Mouse (Mus musculus) ovary, postnatal 36 days (tissue): ENCODE measurements around the gene Lta.

Source experiments
- DNase-seq: peaks from one replicate; pipeline ENCODE4 v3.0.0; 2022; ENCODE audit warnings: low spot score, mixed read lengths

Lta gene

GRCm38 (mm10) chr17:35209785-35210535 is 4.8 kb upstream of the Lta start:
- no peak for DNase-seq

- DNase-seq: no peak
These were observed 224 bp upstream of the Lta start for GRCm38 (mm10) chr17:35205380-35205769.

GRCm38 (mm10) chr17:35202442-35202841 is 2.7 kb downstream of the Lta start:
- DNase-seq: no peak

GRCm38 (mm10) chr17:35201787-35202186 is 3.4 kb downstream of the Lta start, which contains the start of gene Tnf:
Tnf (minus strand) TSS chr17:35202007.
- no peak for DNase-seq

- no peak for DNase-seq
These were observed 4.0 kb downstream of the Lta start for GRCm38 (mm10) chr17:35201128-35201527.

- no peak for DNase-seq
These were observed 4.8 kb downstream of the Lta start for GRCm38 (mm10) chr17:35200398-35200797.

- no peak for DNase-seq
These were observed 6.2 kb downstream of the Lta start for GRCm38 (mm10) chr17:35198946-35199345.

- DNase-seq: no peak
These were observed 7.1 kb downstream of the Lta start for GRCm38 (mm10) chr17:35198029-35198428.

GRCm38 (mm10) chr17:35197126-35197525 is 8.0 kb downstream of the Lta start:
- no peak for DNase-seq

- no peak for DNase-seq
These were observed 8.9 kb downstream of the Lta start for GRCm38 (mm10) chr17:35196321-35196641.

GRCm38 (mm10) chr17:35195631-35196320 is 9.4 kb downstream of the Lta start:
- peak; percentile 81 for DNase-seq

GRCm38 (mm10) chr17:35194844-35195630 is 10.1 kb downstream of the Lta start:
- no peak for DNase-seq

GRCm38 (mm10) chr17:35193881-35194843 is 11.0 kb downstream of the Lta start, which contains the start of gene Ltb:
Ltb (plus strand) TSS chr17:35194439.
- DNase-seq: no peak

GRCm38 (mm10) chr17:35192924-35193323 is 12.2 kb downstream of the Lta start:
- DNase-seq: no peak

- DNase-seq: no peak
These were observed 13.4 kb downstream of the Lta start for GRCm38 (mm10) chr17:35191723-35192122.

GRCm38 (mm10) chr17:35190096-35190495 is 15.1 kb downstream of the Lta start:
- no peak for DNase-seq

- no peak for DNase-seq
These were observed 16.0 kb downstream of the Lta start for GRCm38 (mm10) chr17:35189186-35189585.

GRCm38 (mm10) chr17:35187959-35188610 is 17.1 kb downstream of the Lta start, which contains the start of gene Lst1:
Lst1 (minus strand) TSS chr17:35188439.
- DNase-seq: no peak

- DNase-seq: no peak
These were observed 17.8 kb downstream of the Lta start for GRCm38 (mm10) chr17:35187345-35187744.

- DNase-seq: no peak
These were observed 18.5 kb downstream of the Lta start for GRCm38 (mm10) chr17:35186681-35187080.
